Mouse (Mus musculus) hindbrain, embryonic 14.5 days (tissue): ENCODE measurements around the gene Kcnh2. TPM values are rescaled to one million over a fixed set of nuclear protein-coding genes. Genes with fewer than 3 reads are reported as not detected.
A peak's percentile ranks its signal among the peaks of the same experiment; 100 is the strongest.

Experiments used
- ATAC-seq: fragments of 200-750 bp; cut with Nextera tagmentation; 2 replicates; pipeline ENCODE4 v1.8.0; 2017; ENCODE audit warnings: moderate number of reproducible peaks, mild to moderate bottlenecking, moderate TSS enrichment, moderate library complexity; ENCODE audit not compliant: low FRiP score
- DNase-seq: peaks from one replicate; pipeline ENCODE4 v3.0.0-alpha.2; 2015; ENCODE audit warnings: low spot score
- H3K27ac ChIP-seq: fragments of 300-500 bp; sonication (generic); 2 replicates; pipeline ENCODE4 v1.5.1; 2014; ENCODE audit warnings: mild to moderate bottlenecking, moderate library complexity
- H3K27me3 ChIP-seq: fragments of 300-500 bp; sonication (generic); 2 replicates; pipeline ENCODE4 v1.6.1; 2014; ENCODE audit warnings: mild to moderate bottlenecking, low read length, mixed read lengths; ENCODE audit not compliant: control insufficient read depth, insufficient read depth
- H3K36me3 ChIP-seq: fragments of 300-500 bp; sonication (generic); replicated peaks from 2 replicates; pipeline ENCODE4 v1.6.1; 2014; ENCODE audit not compliant: control insufficient read depth, insufficient read depth
- H3K4me1 ChIP-seq: fragments of 300-500 bp; sonication (generic); replicated peaks from 2 replicates; pipeline ENCODE4 v1.6.1; 2014; ENCODE audit warnings: antibody characterized with exemption, low read length, mixed read lengths; ENCODE audit not compliant: control insufficient read depth, insufficient read depth
- H3K4me2 ChIP-seq: fragments of 300-500 bp; sonication (generic); replicated peaks from 2 replicates; pipeline ENCODE4 v1.6.1; 2014; ENCODE audit warnings: mild to moderate bottlenecking, moderate library complexity
- H3K4me3 ChIP-seq: fragments of 300-500 bp; sonication (generic); replicated peaks from 2 replicates; pipeline ENCODE4 v1.5.1; 2014; ENCODE audit warnings: mild to moderate bottlenecking, low read length
- H3K9ac ChIP-seq: fragments of 300-500 bp; sonication (generic); 2 replicates; pipeline ENCODE4 v1.6.1; 2014
- H3K9me3 ChIP-seq: fragments of 300-500 bp; sonication (generic); 2 replicates; pipeline ENCODE4 v1.6.1; 2016; ENCODE audit warnings: low read length; ENCODE audit not compliant: control insufficient read depth
- WGBS: fragments of 180-500 bp; shearing (Covaris S2); extraction: QIAGEN DNeasy Blood & Tissue Kit; methylation state at CpG from one replicate; pipeline ENCODE4 v1.1.7; 2014; 5-methylcytosine and 5-hydroxymethylcytosine counted together
- polyA plus RNA-seq: library from polyadenylated mRNA; unstranded; fragments of >200 nt; fragmentation: Nextera tagmentation; extraction: Ambion mirVana; gene quantifications from 2 replicates; pipeline ENCODE4 v1.2.1, GENCODE M21; 2014

Kcnh2 gene
- polyA plus RNA-seq, 1 experiment from 2014 or later: 15.1 TPM

DNA sequence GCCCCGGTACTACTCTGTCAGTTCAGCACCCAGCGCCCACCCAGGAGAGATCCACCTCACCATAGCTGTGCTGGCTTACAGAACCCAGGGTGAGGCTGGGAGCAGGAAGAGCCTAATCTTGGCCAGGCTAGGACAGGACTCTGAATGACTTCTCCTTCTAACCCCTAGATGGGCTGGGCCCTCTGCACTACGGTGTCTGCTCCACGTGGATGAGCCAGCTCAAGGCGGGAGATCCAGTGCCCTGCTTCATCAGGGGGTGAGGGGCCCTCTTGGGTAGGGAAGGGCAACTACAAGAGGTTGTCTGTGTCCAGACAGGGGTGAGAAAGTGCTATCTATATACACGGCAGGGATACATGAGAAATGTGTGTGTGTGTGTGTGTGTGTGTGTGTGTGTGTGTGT, 30.1 kb upstream of the Kcnh2 start:
- Histone ChIP-seq H3K4me1 (peaks cover 4% of the 10 kb centered on the region; the same call in 1 of the 2 replicates), H3K27me3 (peaks cover 8% of the 10 kb centered on the region; the same call in 1 of the 2 replicates), H3K9me3 (no peaks in the 10 kb centered on the region), H3K9ac (no peak overlapping the region), H3K4me3 (no peak overlapping the region), H3K4me2 (no peak overlapping the region), H3K27ac (no peak overlapping the region), H3K36me3 (no peaks in the 10 kb centered on the region)
- 76% methylated on average over 6 of the region's 6 CpGs for WGBS
- ATAC-seq (no peak), DNase-seq (no peak)

DNA sequence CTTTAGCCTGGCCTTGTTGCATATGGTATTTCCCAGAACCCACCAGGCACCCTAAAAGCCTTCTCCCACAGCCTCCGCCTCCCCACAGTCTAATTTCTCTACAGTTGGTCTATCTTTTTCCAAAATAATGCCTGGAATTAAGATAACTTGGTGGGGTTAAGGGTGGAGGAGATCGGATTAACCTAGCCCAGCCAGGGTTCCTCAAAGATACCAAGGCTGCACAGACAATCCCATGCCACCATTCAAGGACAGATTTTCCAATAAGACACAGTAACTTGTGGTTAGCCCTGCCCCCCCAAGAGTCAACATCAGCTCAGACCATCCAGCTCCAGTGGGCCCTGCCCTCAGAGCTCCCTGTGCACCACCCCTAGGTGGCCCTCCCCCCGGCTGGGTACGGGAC, 29.1 kb upstream of the Kcnh2 start:
- ATAC-seq (no peak), DNase-seq (no peak)
- H3K4me1 ChIP-seq: peaks cover 4% of the 10 kb centered on the region; the same call in 1 of the 2 replicates
- no peaks in the 10 kb centered on the region for H3K27me3 ChIP-seq
- H3K9me3 ChIP-seq: no peaks in the 10 kb centered on the region
- H3K4me2 ChIP-seq: no peak overlapping the region
- WGBS: 91% methylated on average over 4 of the region's 4 CpGs
- H3K9ac ChIP-seq: no peak overlapping the region
- H3K27ac ChIP-seq: no peak overlapping the region
- H3K4me3 ChIP-seq: no peak overlapping the region
- no peaks in the 10 kb centered on the region for H3K36me3 ChIP-seq

DNA sequence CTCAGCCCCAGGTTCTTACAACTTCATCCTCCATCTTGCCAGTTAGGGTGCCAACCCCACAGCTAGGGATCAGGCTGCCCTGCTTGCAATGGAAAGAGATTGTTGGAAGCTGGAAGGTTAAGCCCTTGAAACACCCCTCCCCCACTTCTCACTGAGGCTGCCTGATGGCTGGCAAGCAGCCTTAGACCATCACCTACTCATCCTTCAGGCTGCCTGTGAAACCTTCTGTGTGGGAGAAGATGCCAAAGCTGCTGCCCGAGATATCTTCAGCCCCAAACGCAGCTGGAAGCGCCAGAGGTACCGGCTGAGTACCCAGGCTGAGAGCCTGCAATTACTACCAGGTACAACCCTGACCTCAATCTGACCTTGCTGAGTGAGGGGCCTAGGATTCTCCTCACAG, 28.1 kb upstream of the Kcnh2 start:
- Histone ChIP-seq H3K9ac (no peak overlapping the region), H3K4me2 (no peak overlapping the region), H3K27ac (no peak overlapping the region), H3K27me3 (no peaks in the 10 kb centered on the region), H3K4me3 (no peak overlapping the region), H3K36me3 (no peaks in the 10 kb centered on the region), H3K4me1 (peaks cover 4% of the 10 kb centered on the region; the same call in 1 of the 2 replicates), H3K9me3 (no peaks in the 10 kb centered on the region)
- no peak for DNase-seq
- ATAC-seq: no peak
- WGBS: 80% methylated on average over 4 of the region's 4 CpGs

DNA sequence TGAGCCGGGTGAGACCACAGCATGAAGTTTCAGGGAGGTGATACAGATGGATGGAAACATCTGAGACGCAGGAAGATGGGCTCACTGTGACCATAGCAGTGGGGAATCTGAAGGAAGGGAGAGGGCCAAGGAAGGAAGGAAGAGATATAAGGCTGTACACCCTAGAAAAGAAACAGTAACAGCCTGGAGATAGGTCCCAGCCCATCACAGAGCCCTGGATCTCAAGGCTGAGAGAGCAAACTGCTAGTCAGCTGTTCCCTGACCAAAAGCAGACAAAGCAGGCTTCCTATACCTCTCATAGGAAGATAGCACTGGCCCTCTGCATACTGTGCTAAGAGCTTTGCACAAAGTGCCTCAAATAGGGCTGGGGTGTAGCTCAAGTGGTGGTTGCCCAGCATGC, 27.3 kb upstream of the Kcnh2 start:
- no peak overlapping the region for H3K4me2 ChIP-seq
- H3K27me3 ChIP-seq: no peaks in the 10 kb centered on the region
- H3K27ac ChIP-seq: no peak overlapping the region
- peaks cover 4% of the 10 kb centered on the region; the same call in 1 of the 2 replicates for H3K4me1 ChIP-seq
- DNase-seq: no peak
- H3K9me3 ChIP-seq: no peaks in the 10 kb centered on the region
- H3K9ac ChIP-seq: no peak overlapping the region
- no peak for ATAC-seq
- 87% methylated on average over 2 of the region's 2 CpGs for WGBS
- no peaks in the 10 kb centered on the region for H3K36me3 ChIP-seq
- no peak overlapping the region for H3K4me3 ChIP-seq

DNA sequence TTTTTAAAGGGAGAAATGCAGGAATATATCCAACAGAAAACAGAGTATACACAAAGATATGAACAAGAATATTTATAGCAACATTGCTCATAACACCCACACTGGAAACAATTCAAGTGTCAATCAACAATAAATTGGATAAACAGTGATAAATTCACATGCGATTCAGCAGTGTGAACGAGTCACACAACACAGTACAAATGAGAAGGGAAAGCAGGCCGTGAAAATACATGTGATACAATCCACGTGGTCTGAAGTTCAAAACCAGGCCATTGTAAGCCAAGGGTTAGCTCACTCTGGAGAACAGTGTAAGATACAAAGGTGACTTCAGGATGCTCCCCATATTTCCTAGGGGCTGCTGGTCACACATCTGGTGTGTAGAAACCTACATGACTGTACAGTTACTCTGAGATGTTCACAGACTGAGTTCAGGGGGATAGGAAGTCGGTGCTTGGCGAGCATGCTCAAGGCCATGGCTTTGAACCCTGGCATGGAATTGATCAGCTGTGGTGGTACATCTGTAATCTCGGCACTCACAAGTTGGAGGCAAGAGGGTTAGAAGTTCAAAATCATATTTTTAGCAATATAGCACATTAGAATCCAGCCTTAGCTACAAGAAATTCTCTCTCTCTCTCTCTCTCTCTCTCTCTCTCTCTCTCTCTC, 23.4 kb upstream of the Kcnh2 start:
- no peaks in the 10 kb centered on the region for H3K9me3 ChIP-seq
- DNase-seq (no peak), ATAC-seq (no peak)
- no peak overlapping the region for H3K4me2 ChIP-seq
- no peaks in the 10 kb centered on the region for H3K36me3 ChIP-seq
- no peaks in the 10 kb centered on the region for H3K27me3 ChIP-seq
- no peak overlapping the region for H3K9ac ChIP-seq
- no peaks in the 10 kb centered on the region for H3K4me1 ChIP-seq
- 86% methylated on average over 7 of the region's 7 CpGs for WGBS
- H3K27ac ChIP-seq: no peak overlapping the region
- H3K4me3 ChIP-seq: no peak overlapping the region

DNA sequence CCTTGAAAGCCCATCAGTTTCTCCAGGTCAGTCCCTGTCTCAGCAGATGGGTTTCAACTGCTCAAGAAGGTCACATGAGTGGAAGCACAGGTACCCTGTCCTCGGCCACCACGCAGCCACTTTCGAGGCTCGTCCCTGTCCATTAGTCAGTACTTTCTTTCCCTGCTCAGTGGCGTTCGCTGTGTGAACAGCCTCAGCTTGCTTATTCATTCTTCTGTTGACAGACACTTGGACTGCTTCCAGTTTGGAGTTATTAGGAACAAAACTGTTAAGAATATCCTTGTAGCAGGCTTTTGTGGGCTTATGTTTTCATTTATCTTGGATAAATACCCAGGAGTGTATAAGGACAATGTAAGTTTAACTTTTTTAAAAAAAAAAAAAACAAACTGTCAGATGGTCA, 22.8 kb upstream of the Kcnh2 start:
- no peaks in the 10 kb centered on the region for H3K36me3 ChIP-seq
- peak; percentile 40 for DNase-seq

GRCm38 (mm10) chr5:24373807-24374206, 22.4 kb upstream of the Kcnh2 start:
- H3K27me3 ChIP-seq: no peaks in the 10 kb centered on the region
- no peaks in the 10 kb centered on the region for H3K4me1 ChIP-seq
- no peak for DNase-seq
- H3K9ac ChIP-seq: no peak overlapping the region
- H3K9me3 ChIP-seq: no peaks in the 10 kb centered on the region
- no peak overlapping the region for H3K4me2 ChIP-seq
- WGBS: 80% methylated on average over 5 of the region's 5 CpGs
- ATAC-seq: no peak
- H3K36me3 ChIP-seq: no peaks in the 10 kb centered on the region
- no peak overlapping the region for H3K27ac ChIP-seq
- H3K4me3 ChIP-seq: no peak overlapping the region

More for the DNA sequence above, 22.8 kb upstream of the Kcnh2 start:
- H3K4me3 ChIP-seq: no peak overlapping the region
- no peaks in the 10 kb centered on the region for H3K27me3 ChIP-seq
- no peak for ATAC-seq
- no peak overlapping the region for H3K27ac ChIP-seq
- no peaks in the 10 kb centered on the region for H3K9me3 ChIP-seq
- no peak overlapping the region for H3K9ac ChIP-seq
- no peak overlapping the region for H3K4me2 ChIP-seq
- 49% methylated on average over 6 of the region's 6 CpGs for WGBS
- no peaks in the 10 kb centered on the region for H3K4me1 ChIP-seq

- Histone ChIP-seq H3K9ac (no peak overlapping the region), H3K4me1 (no peaks in the 10 kb centered on the region), H3K27me3 (no peaks in the 10 kb centered on the region), H3K27ac (no peak overlapping the region), H3K36me3 (no peaks in the 10 kb centered on the region), H3K4me2 (no peak overlapping the region), H3K4me3 (no peak overlapping the region), H3K9me3 (no peaks in the 10 kb centered on the region)
- ATAC-seq (no peak), DNase-seq (no peak)
- 81% methylated on average over 9 of the region's 9 CpGs for WGBS
Measured at GRCm38 (mm10) chr5:24369767-24370166, 18.4 kb upstream of the Kcnh2 start.

GRCm38 (mm10) chr5:24366426-24366825, 15.0 kb upstream of the Kcnh2 start:
- DNase-seq (no peak), ATAC-seq (no peak)
- Histone ChIP-seq H3K27me3 (no peaks in the 10 kb centered on the region), H3K27ac (no peak overlapping the region), H3K4me1 (no peaks in the 10 kb centered on the region), H3K36me3 (no peaks in the 10 kb centered on the region), H3K4me2 (no peak overlapping the region), H3K9ac (no peak overlapping the region), H3K9me3 (no peaks in the 10 kb centered on the region), H3K4me3 (no peak overlapping the region)
- 89% methylated on average over 9 of the region's 9 CpGs for WGBS

DNA sequence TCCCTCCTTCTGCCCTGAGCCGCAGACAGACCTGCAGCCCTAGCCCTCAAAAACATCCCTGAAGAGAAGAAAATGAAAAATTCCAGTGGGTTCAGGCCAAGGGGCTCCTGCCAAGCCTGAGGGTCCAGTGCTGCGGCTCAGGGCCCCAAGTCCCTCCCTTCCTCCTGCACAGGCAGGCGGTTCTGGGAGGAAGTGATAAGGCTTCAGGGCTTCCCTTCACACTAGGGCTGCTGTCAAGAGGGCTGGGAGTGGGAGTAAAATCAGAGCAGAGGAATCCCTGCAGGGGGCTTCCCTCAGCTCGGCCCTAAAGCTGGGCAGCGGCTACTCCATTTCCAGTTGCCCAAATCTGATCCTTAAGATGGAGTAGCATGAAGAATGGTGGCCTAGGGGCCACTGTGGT, 14.1 kb upstream of the Kcnh2 start:
- no peak for DNase-seq

More for the DNA sequence above, 14.1 kb upstream of the Kcnh2 start:
- Histone ChIP-seq H3K4me3 (no peak overlapping the region), H3K36me3 (no peaks in the 10 kb centered on the region), H3K9me3 (no peaks in the 10 kb centered on the region), H3K9ac (no peak overlapping the region), H3K27me3 (no peaks in the 10 kb centered on the region), H3K4me1 (no peaks in the 10 kb centered on the region), H3K4me2 (peak overlapping the region; percentile 1; the same call in 1 of the 2 replicates), H3K27ac (no peak overlapping the region)
- 46% methylated on average over 5 of the region's 5 CpGs for WGBS
- no peak for ATAC-seq
